Mouse (Mus musculus): ENCODE data around the gene Tbca.

Gene Tbca

GRCm38 (mm10) chr13:94849351-94849750 is 60.6 kb downstream of the Tbca start:
- no peak for DNase-seq

GRCm38 (mm10) chr13:94858016-94858575 is 69.4 kb downstream of the Tbca start:
- no peak for DNase-seq

- no peak for DNase-seq
Measured at GRCm38 (mm10) chr13:94859256-94859655, 70.5 kb downstream of the Tbca start.

- no peak for DNase-seq
Measured at GRCm38 (mm10) chr13:94862491-94863230, 74.0 kb downstream of the Tbca start.

GRCm38 (mm10) chr13:94866906-94867305 is 78.2 kb downstream of the Tbca start:
- no peak for DNase-seq

- no peak for DNase-seq
Measured at GRCm38 (mm10) chr13:94867772-94868171, 79.1 kb downstream of the Tbca start.

- peak; percentile 84 for DNase-seq
Measured at GRCm38 (mm10) chr13:94868478-94868950, 79.8 kb downstream of the Tbca start.

GRCm38 (mm10) chr13:94869541-94869940 is 80.8 kb downstream of the Tbca start:
- DNase-seq, result peak; percentile 47

- DNase-seq, result peak; percentile 34
Measured at GRCm38 (mm10) chr13:94870071-94870460, 81.4 kb downstream of the Tbca start.

- peak; percentile 34 for DNase-seq
Measured at GRCm38 (mm10) chr13:94870461-94871186, 81.9 kb downstream of the Tbca start.

GRCm38 (mm10) chr13:94871806-94872320 is 83.2 kb downstream of the Tbca start:
- no peak for DNase-seq

- DNase-seq, result peak; percentile 40
Measured at GRCm38 (mm10) chr13:94872439-94872838, 83.7 kb downstream of the Tbca start.

- peak; percentile 62 for DNase-seq
Measured at GRCm38 (mm10) chr13:94873111-94874038, 84.7 kb downstream of the Tbca start.

GRCm38 (mm10) chr13:94874039-94874425 is 85.3 kb downstream of the Tbca start:
- no peak for DNase-seq

- DNase-seq, result peak; percentile 47
Measured at GRCm38 (mm10) chr13:94874656-94875395, 86.1 kb downstream of the Tbca start.

- DNase-seq, result peak; percentile 82
Measured at GRCm38 (mm10) chr13:94875396-94875880, 86.7 kb downstream of the Tbca start, which contains the start of gene Otp. Gene Otp, plus strand, starts transcription at chr13:94875602.

- DNase-seq, result peak; percentile 23
Measured at GRCm38 (mm10) chr13:94876286-94877210, 87.8 kb downstream of the Tbca start.

- DNase-seq, result peak; percentile 26
Measured at GRCm38 (mm10) chr13:94877211-94877590, 88.5 kb downstream of the Tbca start.

GRCm38 (mm10) chr13:94877991-94878745 is 89.5 kb downstream of the Tbca start:
- peak; percentile 83 for DNase-seq

Measured in embryo, embryonic 11 days (tissue).